Mouse (Mus musculus) bone marrow, adult 2 months (tissue): ENCODE results near the gene Dhdh.

ENCODE experiments used
- CTCF ChIP-seq: fragments of 200-500 bp; IDR thresholded peaks from 2 replicates; pipeline ENCODE4 v1.5.1; 2011; ENCODE audit warnings: low read length, control low read depth; ENCODE audit not compliant: control insufficient read depth, insufficient read depth
- POLR2A ChIP-seq: fragments of 200-500 bp; IDR thresholded peaks from 2 replicates; pipeline ENCODE4 v1.6.1; 2011; ENCODE audit warnings: low read depth, mild to moderate bottlenecking, control low read depth, low read length, borderline replicate concordance; ENCODE audit not compliant: control insufficient read depth

- TF ChIP-seq CTCF (no peak), POLR2A (no peak)
Observed at GRCm38 (mm10) chr7:45456721-45457203, 31.8 kb downstream of the Dhdh start.
